Mouse (Mus musculus): Measurements from ENCODE around the gene Cwc25. TPM values are rescaled to one million over a fixed set of nuclear protein-coding genes. Genes with fewer than 3 reads are reported as not detected.
A peak's percentile ranks its signal among the peaks of the same experiment; 100 is the strongest.
"Not testable (repeated sequence)": the region's sequence is repeated elsewhere in the genome, so short reads cannot be mapped to it uniquely, and the experiment has no call there.

Cwc25 gene
- total RNA-seq, 2 experiments from 2014 or later = 19.5 to 20.6 TPM

DNA sequence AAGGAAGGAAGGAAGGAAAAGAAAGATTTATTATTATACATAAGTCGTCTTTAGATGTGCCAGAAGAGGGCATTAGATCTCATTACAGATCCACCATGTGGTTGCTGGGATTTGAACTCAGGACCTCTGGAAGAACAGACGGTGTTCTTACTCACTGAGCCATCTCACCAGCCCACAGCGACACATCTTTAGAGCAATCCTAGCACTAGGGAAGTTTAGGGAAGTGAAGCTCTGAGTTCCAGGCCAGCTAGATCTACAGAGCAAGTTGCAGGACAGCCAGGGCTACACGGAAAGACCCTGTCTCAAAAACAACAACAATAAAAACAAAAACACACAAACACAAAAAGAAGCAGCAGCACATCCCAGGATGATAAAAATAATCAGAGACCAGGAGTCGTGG, 31.5 kb downstream of the Cwc25 start:
- not testable (repeated sequence) for DNase-seq (ENCODE audit: low spot score in 2 of 2)

GRCm38 (mm10) chr11:97733689-97734088, 32.7 kb downstream of the Cwc25 start:
- DNase-seq (ENCODE audit: low spot score in 2 of 2) = no peak

- no peak for DNase-seq (ENCODE audit: low spot score in 2 of 2)
Measured at GRCm38 (mm10) chr11:97728730-97729129, 37.6 kb downstream of the Cwc25 start.

DNA sequence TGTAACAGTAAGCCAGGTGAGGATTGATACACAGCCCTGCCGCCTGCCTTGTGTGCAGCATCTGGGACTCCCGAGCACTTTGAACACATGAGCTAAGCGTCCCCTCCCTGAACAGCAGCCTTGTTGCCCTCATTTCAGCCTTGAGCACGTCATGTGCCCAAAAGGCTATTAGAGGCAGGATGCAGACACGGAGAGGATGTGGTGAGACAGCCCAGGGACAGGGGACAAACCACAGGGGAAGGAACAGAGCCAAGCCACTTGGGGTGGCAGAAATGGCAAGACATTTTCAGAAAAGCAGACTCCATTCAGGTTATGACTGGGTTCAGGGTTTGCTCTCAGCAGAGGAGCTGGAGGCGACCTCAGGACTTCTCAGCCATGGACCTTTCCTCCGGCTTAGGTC, 38.0 kb downstream of the Cwc25 start:
- DNase-seq (ENCODE audit: low spot score in 2 of 2) = no peak

GRCm38 (mm10) chr11:97723709-97724108, 42.6 kb downstream of the Cwc25 start:
- DNase-seq (ENCODE audit: low spot score in 2 of 2) = no peak

- DNase-seq (ENCODE audit: low spot score in 2 of 2) = no peak
Measured at GRCm38 (mm10) chr11:97721338-97721737, 45.0 kb downstream of the Cwc25 start.

DNA sequence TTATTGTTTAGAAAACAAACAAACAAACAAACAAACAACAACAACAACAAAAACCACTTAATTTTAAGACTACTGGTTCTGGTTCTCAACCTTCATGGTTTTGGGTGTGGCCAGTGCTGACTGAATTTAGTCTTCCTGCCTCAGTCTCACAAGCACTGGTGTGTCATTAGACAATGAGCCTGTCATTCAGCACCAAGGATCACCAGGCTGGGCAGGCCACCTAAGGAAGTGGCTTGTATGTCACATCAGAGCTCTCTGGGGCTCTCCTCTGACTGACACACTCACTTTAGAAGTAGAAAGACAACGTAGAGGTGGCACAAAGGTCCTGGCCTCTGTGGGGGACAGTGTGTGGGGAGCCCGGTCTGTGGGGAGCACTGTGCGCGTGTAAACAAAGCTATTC, 47.3 kb downstream of the Cwc25 start:
- DNase-seq (ENCODE audit: low spot score in 2 of 2) = no peak

GRCm38 (mm10) chr11:97718281-97718860, 48.0 kb downstream of the Cwc25 start:
- DNase-seq (ENCODE audit: low spot score in 2 of 2) = no peak

DNA sequence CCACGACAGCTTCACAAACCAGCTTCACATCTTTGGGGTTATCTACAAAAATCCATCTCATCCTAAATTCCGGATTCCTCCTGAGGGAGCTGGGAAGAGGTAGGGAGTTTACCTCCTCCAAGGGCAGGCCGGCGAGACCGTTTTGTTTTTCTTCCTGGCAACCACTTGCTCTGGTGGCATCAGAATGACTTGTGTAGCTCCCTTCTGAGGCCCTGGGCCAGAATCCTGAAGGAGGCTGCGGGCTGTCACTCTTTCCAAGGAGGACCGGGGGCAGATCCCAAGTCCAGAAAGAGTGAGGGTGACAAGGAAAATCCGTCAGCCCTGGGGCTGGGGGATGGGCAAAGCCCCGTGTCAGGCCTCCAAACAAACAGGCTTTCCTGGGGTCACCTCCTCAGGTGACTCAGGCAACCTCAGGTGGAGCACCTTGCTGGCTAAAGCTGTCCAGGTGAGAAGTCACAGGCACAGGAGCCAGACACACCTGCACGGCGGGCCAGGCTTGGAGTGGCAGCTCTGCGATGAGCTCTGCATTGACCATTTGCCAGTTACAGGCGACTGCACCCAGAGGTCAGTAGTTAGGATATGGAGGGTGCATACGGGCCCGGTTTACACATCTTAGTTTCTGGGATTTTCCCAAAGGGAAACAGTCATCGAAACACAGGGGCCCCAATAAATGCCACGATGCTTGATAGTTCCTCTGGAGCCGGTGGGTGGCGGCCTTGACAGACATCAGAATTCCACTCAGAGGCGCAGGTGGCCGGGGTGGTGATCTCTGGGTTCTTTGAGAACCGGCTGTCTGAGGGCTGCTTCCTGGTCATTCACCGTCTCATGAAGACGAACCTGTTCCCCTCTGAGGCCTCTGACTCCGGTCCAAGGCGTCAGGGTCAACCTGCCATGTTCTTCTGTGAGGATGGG, 48.7 kb downstream of the Cwc25 start:
- DNase-seq (ENCODE audit: low spot score in 2 of 2) = no peak

GRCm38 (mm10) chr11:97716021-97716420, 50.3 kb downstream of the Cwc25 start:
- DNase-seq (ENCODE audit: low spot score in 2 of 2) = no peak

GRCm38 (mm10) chr11:97714784-97715760, 51.3 kb downstream of the Cwc25 start:
- DNase-seq (ENCODE audit: low spot score in 2 of 2) = no peak

DNA sequence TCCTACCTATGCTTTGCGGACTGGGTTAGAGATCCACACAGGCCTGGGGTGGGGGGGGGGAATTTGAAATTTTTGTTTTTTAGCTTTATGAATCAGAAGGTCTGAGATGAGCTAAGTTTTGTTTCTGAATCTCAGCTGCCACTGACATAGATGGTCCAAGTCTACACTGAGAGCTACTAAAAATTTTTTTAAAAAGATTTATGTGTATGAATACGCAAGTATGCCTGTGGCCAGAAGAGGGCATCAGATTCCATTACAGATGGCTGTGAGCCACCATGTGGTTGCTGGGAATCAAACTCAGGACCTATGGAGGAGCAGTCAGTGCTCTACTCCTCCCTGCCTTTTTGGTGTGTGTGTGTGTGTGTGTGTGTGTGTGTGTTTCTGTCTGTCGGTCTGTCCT, 52.0 kb downstream of the Cwc25 start:
- no peak for DNase-seq (ENCODE audit: low spot score in 2 of 2)

- DNase-seq (ENCODE audit: low spot score in 2 of 2) = no peak
Measured at GRCm38 (mm10) chr11:97713896-97714295, 52.5 kb downstream of the Cwc25 start.

DNA sequence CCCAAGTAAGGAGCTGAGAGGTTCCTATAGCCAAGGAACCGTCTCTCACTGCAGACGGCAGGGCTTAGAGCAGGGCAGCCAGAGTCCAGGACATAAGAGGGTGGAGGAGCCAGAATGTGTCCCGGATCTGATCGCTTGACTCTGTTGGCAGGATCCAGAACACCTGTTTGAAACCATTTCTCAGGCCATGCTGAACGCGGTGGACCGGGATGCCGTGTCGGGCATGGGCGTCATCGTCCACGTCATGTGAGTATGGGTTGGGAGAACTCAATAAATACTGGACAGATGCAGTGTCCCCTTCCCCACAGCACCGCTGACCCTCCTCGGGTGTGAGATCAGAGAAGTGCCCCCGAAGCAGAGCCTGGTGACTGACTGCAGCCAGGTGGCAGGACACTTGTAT, 54.1 kb downstream of the Cwc25 start:
- no peak for DNase-seq (ENCODE audit: low spot score in 2 of 2)

DNA sequence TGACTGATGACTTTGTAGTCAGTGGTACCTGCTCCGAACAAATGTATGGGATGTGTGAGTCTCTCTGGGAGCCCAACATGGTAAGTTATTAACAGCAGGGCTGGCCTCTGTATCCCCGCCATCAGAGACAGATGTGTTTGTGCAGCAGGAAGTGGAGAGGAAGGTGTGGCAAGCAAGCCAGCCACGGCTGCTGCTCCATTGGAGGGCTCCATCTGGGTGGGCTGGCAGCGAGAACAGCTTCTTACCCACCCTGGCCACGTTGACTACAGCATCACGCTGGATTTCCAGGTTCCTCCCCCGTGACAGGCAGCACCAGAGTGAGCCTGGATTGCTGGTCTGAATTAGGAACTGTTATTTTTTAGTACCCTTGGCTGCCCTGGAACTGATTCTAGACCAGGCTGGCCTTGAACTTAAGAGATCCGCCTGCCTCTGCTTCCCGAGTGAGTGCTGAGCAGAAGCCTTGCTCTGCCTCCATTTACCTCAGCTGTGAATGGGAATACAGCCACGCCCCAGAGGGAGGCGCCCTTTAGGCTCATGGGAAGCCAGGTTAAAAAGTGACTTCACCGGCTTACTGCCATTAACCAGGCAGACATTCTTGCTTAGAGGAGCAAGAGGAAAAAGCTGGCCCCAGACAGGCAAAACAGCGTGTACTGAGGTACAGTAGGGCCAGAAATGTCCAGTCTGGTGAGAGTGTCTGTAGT, 55.0 kb downstream of the Cwc25 start:
- DNase-seq (ENCODE audit: low spot score in 2 of 2) = no peak

DNA sequence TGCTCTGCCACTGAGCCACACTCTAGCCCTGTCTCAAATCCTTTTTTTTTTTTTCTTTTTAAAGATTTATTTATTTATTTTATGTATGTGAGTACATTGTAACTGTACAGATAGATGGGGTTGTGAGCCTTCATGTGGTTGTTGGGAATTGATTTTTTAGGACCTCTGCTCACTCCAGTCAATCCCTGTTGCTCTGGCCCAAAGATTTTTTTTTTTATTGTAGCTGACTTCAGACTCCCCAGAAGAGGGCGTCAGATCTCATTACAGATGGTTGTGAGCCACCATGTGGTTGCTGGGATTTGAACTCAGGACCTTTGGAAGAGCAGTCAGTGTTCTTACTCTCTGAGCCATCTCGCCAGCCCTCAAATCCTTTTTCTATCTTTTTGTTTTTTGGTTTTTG, 56.3 kb downstream of the Cwc25 start:
- not testable (repeated sequence) for DNase-seq (ENCODE audit: low spot score in 2 of 2)

DNA sequence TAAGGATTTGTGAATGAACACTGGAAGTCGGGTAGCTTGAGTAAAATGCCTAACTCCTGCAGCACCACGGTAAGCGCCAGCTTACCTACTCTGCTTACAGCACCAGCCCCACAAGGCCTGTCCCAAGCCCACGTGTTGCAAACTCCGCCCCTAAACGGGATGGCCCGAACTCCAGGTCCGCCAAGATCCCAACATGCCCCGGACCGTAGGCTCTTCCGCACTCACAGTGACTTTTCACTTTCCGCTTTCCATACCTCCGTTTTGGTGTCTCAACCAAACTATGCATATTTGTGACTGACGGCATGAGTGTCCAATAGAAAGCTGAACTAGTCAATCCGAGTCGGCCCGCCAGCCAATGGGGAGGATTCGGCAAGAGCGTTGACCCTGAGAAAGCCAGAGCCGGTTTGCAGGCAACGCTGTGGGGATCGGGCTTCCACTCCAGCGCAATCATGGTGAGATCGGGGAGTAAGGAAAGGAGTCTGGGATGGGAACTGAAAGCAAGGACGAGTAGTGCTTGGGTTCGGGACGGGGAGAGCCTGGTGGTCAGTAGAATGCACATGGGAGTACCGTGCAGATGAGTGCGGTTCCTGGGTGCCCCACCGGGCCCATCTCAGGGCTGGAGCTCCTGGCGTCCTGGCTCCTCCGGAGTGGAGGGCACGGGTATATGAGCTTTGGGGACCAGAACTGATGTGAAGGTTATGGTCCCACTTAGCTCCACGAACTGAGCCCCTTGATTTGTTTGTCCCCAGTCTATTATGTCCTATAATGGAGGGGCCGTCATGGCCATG, 63.1 kb downstream of the Cwc25 start, which contains the start of gene Psmb3:
Gene Psmb3, plus strand, starts transcription at position 361 of the 788 bp plus-strand sequence.
- DNase-seq (ENCODE audit: low spot score in 2 of 2) = peak; percentile 99

DNA sequence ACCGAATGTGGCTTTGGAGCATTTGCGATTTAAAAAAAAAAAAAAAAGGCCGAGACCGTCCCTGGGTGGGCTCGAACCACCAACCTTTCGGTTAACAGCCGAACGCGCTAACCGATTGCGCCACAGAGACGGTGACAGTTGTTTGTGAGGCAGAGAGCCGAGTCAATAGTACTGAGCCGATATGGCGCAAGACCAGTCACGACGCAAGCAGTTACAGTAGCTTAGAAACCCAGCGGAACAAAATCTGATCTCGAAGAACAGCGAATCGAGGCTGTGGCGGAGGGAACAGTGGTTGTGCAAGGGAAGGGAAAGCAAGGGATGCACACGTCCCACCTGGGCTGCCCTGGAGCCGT, 64.0 kb downstream of the Cwc25 start:
- DNase-seq (ENCODE audit: low spot score in 2 of 2) = peak; percentile 94 to 97

- DNase-seq (ENCODE audit: low spot score in 2 of 2) = no peak
Measured at GRCm38 (mm10) chr11:97701581-97702392, 64.6 kb downstream of the Cwc25 start.

All from layer of hippocampus, postnatal 10 days (tissue).